Mouse (Mus musculus) spleen, postnatal 10 days (tissue): ENCODE data around the gene Ccdc102a.
A peak's percentile ranks its signal among the peaks of the same experiment; 100 is the strongest.

Experiments used
- DNase-seq, 2 experiments: peaks; one replicate each; pipeline ENCODE4 v3.0.0; 2021 to 2022; ENCODE audit warnings: low spot score in 2 of 2

The Ccdc102a gene

GRCm38 (mm10) chr8:94917851-94918495, at the start of gene Ccdc102a:
TSS of gene Ccdc102a (minus strand) at chr8:94918098.
- DNase-seq: no peak

GRCm38 (mm10) chr8:94967554-94967953, 49.7 kb upstream of the Ccdc102a start:
- peak in 1 of 2 experiments; percentile 66 for DNase-seq

- peak in 1 of 2 experiments; percentile 42 for DNase-seq
Measured at GRCm38 (mm10) chr8:94967071-94967470, 49.2 kb upstream of the Ccdc102a start.

GRCm38 (mm10) chr8:94966578-94966977, 48.7 kb upstream of the Ccdc102a start:
- peak; percentile 61 to 76 for DNase-seq

- peak; percentile 66 to 68 for DNase-seq
Measured at GRCm38 (mm10) chr8:94964828-94965227, 46.9 kb upstream of the Ccdc102a start.

GRCm38 (mm10) chr8:94962201-94962600, 44.3 kb upstream of the Ccdc102a start:
- no peak for DNase-seq

GRCm38 (mm10) chr8:94956078-94956574, 38.2 kb upstream of the Ccdc102a start:
- DNase-seq: no peak

GRCm38 (mm10) chr8:94954921-94955758, 37.2 kb upstream of the Ccdc102a start:
- peak in 1 of 2 experiments; percentile 80 for DNase-seq

- no peak for DNase-seq
Measured at GRCm38 (mm10) chr8:94954368-94954737, 36.5 kb upstream of the Ccdc102a start.

GRCm38 (mm10) chr8:94953624-94954367, 35.9 kb upstream of the Ccdc102a start:
- DNase-seq: no peak

- no peak for DNase-seq
Measured at GRCm38 (mm10) chr8:94952086-94952485, 34.2 kb upstream of the Ccdc102a start.

- DNase-seq: no peak
Measured at GRCm38 (mm10) chr8:94950458-94950857, 32.6 kb upstream of the Ccdc102a start.

- peak; percentile 71 to 76 for DNase-seq
Measured at GRCm38 (mm10) chr8:94950046-94950445, 32.1 kb upstream of the Ccdc102a start.

GRCm38 (mm10) chr8:94949010-94949409, 31.1 kb upstream of the Ccdc102a start:
- DNase-seq: no peak

GRCm38 (mm10) chr8:94948421-94948820, 30.5 kb upstream of the Ccdc102a start:
- no peak for DNase-seq

GRCm38 (mm10) chr8:94945185-94945584, 27.3 kb upstream of the Ccdc102a start:
- no peak for DNase-seq

GRCm38 (mm10) chr8:94942566-94942965, 24.7 kb upstream of the Ccdc102a start:
- peak; percentile 77 to 83 for DNase-seq

GRCm38 (mm10) chr8:94935172-94935571, 17.3 kb upstream of the Ccdc102a start:
- DNase-seq: no peak

- no peak for DNase-seq
Measured at GRCm38 (mm10) chr8:94933918-94934317, 16.0 kb upstream of the Ccdc102a start.

GRCm38 (mm10) chr8:94928227-94928626, 10.3 kb upstream of the Ccdc102a start:
- DNase-seq: no peak

GRCm38 (mm10) chr8:94923405-94923804, 5.5 kb upstream of the Ccdc102a start, which contains the start of gene Adgrg5:
TSS of gene Adgrg5 (plus strand) at chr8:94923694.
- no peak for DNase-seq

- no peak for DNase-seq
Measured at GRCm38 (mm10) chr8:94922602-94923001, 4.7 kb upstream of the Ccdc102a start.
